Mouse (Mus musculus) spleen, postnatal 36 days (tissue): ENCODE results near the gene Gpr33.
A peak's percentile ranks its signal among the peaks of the same experiment; 100 is the strongest.

Source experiments
- DNase-seq, 2 experiments: peaks; one replicate each; pipeline ENCODE4 v3.0.0; 2022; ENCODE audit warnings: low spot score in 2 of 2, mixed read lengths in 1 of 2

Gene Gpr33

DNA sequence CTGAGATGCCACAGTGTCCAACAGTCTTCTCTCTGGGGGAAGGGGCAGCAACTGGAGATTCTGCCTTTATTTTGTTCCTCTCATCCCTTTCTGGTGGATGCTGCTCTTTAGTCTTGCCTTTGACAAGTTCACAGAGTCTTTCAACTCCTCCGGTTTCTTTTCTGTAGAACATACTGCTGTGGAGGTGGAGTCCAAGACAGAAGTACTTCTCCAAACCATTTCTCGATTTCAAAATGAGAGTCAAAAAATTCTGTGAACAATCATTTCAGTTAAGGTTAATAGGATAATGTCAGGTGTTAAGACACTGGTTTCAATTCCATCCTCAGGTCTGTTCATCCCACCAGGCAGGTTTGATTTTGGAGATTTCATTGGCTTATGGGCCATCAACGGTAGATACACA, at the start of gene Gpr33:
TSS of gene Gpr33 (minus strand) at position 101 of the 400 bp plus-strand sequence.
- no peak for DNase-seq

DNA sequence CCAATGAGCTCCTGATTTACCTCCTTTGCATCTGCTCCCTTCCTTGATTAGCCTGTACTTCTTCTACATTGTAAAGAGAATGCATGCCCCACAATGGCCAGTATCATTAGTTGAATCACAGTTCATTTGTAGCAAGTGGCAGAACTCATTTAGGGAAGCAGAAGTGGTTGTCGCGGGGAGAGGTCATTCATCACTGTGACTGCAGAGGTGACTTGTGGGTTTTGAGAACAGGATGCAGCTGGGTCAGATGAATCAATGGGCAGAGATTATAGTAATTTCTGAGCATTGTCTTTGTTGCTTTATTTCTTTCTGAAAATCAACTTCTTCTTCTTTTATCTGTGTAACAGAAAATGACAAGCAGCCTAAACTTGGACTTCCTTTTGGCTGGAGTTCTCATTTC, 21.5 kb upstream of the Gpr33 start:
- peak in 1 of 2 experiments; percentile 6 for DNase-seq

DNA sequence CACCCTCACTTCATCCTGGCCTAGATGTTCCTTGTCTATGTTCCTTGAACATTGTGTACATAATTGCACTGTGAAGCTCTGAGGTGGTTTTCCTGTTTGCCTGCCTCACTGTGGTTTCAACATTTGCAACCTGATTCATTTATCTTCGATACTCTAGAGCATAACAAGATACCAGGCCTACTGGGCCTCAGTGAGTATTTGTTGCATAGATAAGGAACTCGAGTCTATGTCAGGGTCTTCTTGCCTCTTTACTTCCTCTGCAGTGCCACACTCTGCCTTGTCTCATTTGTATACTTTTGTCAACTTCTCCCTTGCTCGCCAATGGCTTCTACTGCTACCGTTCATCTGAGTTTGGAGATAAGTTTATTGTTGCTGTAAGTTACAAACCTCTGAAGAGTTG, 18.5 kb upstream of the Gpr33 start:
- DNase-seq: no peak

DNA sequence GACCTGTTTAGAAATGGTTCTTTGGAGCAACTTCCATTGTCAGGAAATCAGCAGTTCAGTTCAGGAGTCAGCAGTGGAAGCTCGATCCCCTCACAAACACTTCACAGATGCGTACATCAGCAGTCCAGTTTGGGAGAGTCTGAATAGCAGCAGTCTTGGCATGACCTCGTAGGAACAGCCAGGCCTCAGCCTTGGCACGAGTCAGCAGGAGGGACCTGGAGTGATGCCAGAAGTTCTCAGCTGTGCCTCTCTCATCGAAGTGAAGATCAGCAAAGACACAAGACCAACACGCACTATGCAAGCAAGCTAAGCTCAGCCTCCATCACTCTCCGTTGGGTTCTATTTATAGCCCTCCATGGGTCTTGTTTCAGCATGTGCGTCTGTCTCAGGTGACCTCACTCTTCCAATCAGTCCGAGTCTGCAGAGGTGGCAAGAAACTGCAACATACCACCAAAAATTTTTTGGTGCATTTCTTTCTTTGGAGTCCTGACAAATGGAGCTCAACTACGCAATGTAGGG, 15.0 kb upstream of the Gpr33 start:
- no peak for DNase-seq

DNA sequence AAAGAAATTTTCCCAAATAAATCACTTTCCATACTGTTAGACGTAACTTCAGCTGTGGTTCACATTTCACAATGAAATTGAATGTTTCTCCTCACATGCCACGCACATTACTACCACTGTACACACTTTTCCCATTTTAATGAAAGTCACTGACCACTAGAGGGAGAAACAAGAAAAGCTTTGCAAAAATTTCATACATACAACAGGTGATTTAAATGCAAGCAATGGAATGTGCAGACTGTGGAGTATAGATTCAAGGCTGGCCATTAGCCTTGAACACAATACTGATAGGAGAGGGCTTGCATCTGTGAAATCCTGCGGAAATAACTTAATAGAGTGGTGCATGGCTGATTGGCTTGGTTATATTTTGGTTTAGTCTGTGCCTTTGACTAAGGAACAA, 10.5 kb upstream of the Gpr33 start:
- DNase-seq: no peak

- no peak for DNase-seq
Observed at GRCm38 (mm10) chr12:52034956-52035355, 7.1 kb upstream of the Gpr33 start.

- no peak for DNase-seq
Observed at GRCm38 (mm10) chr12:52032276-52032675, 4.4 kb upstream of the Gpr33 start.

GRCm38 (mm10) chr12:52014494-52015029, 13.3 kb downstream of the Gpr33 start:
- no peak for DNase-seq

GRCm38 (mm10) chr12:52014044-52014443, 13.8 kb downstream of the Gpr33 start:
- no peak for DNase-seq

DNA sequence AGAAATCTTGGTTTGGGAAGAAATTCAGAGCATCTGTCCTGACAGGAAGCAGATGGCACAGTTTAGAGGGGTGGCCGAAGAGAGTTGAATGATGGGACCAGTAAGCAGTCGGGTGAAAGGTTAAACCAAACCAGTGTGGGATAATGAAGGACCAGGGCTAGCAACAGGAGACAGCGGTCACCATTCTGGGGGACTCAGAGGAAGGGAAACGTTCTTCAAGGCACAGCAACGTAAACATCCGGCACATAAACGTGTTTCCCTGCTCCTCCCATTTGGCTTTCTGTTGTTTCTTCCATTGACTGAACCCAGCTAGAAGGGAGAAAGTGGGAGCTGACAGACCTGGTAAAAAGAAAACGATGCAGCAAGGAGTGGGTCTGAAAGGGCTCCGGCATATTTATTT, 14.6 kb downstream of the Gpr33 start:
- no peak for DNase-seq

- DNase-seq: no peak
Observed at GRCm38 (mm10) chr12:52012159-52012558, 15.7 kb downstream of the Gpr33 start.

- DNase-seq: no peak
Observed at GRCm38 (mm10) chr12:52010630-52010961, 17.3 kb downstream of the Gpr33 start.

GRCm38 (mm10) chr12:52009928-52010629, 17.8 kb downstream of the Gpr33 start:
- no peak for DNase-seq

DNA sequence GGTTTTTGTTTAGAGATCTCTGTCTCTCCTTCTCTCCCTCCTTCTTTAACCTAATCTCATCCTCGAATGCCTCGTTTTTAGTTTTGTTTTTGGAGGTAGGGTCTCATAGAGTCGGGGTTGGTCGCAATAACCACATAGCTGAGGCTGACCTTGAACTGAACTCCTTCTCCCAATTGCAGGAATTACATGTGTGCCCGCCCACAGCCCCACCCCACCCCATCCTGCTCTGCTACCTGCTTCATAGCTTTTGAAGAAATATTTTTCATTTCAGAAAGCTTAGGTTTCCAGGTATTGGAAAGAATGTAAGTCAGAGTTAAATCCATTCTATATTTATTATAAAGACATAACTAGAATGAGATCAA, 21.2 kb downstream of the Gpr33 start:
- no peak for DNase-seq

DNA sequence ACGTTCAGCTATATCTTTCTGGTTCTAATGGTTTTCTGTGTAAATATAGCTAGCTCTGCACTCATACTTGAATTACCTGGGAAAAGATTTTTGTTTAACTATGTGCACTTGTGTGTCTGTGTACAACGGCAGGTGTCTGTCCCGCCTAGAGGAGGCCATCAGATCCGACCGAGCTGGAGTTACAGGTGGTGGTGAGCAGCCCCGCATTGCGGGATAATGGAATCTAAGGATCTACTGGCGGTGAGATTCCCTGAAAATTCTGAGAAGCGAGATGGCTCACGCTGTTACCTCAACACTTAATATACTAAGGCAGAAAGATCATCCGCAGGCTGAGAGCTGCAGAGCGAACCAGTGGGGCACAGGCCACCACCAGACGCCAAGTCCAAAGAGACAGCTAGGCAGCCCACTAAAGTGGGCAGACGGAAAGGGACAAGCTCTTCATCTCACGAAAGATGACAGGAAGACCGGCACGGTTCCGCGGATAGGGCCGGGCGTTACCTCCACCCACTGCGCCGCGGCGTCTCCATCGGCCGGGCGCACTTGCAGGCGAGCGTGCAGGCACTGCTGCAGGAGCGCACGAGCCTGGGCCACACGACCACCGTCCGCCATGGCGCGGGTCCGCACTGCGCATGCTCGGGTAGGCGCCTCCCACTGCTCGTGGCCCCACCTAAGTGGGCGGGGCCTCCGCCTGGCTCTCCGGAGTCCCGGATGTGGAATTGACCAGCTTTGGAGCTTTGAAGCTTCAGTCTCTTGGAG, 21.8 kb downstream of the Gpr33 start, which contains the start of gene Dtd2:
TSS of gene Dtd2 (minus strand) at position 625 of the 756 bp plus-strand sequence.
- peak; percentile 88 to 90 for DNase-seq

GRCm38 (mm10) chr12:52002746-52003145, 25.1 kb downstream of the Gpr33 start:
- DNase-seq: no peak

DNA sequence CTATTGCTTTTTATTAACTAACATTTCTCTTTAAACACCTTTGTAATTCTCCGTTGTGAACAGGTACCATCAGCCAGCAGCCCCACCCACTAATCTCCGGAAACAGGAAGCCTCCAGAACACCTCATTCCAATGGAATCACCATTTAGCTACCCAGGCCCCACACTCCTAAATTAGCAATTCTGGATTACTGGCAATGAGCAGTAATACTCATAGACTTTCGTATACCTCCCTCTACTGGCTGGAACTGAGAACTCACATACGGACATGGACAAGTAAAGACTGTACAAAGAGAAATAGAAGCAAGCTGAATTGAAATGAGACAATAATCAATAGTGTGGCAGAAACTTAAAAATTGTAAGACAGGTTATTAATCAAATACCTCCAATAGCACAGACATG, 26.3 kb downstream of the Gpr33 start:
- peak; percentile 48 to 63 for DNase-seq

GRCm38 (mm10) chr12:51998366-51998932, 29.4 kb downstream of the Gpr33 start:
- no peak for DNase-seq

GRCm38 (mm10) chr12:51995738-51996536, 31.9 kb downstream of the Gpr33 start:
- no peak for DNase-seq

DNA sequence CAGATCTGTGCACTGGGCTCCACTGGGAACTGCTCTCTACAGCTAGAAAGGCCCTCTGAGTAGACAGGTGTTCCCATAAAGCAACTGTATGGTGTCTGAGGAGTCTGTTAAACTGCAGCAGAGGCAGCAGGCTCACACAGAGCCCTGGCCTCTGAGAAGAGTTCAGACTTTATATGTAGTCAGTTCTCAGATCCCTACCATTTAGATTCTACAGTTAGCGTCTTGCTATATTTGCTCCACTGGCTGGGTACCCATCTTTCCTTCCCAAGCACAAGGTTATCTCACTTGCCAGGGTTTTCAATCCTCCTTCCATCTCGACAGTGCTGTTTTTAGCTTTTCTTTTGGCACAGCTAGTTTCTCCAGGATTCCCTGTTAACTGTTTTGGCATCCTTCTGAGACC, 37.2 kb downstream of the Gpr33 start:
- DNase-seq: no peak

GRCm38 (mm10) chr12:51988536-51988935, 39.3 kb downstream of the Gpr33 start:
- DNase-seq: no peak

- DNase-seq: no peak
Observed at GRCm38 (mm10) chr12:51985826-51986225, 42.0 kb downstream of the Gpr33 start.
